Mouse (Mus musculus): ENCODE results near the gene Pde8b.
A peak's percentile ranks its signal among the peaks of the same experiment; 100 is the strongest.

Gene Pde8b

DNA sequence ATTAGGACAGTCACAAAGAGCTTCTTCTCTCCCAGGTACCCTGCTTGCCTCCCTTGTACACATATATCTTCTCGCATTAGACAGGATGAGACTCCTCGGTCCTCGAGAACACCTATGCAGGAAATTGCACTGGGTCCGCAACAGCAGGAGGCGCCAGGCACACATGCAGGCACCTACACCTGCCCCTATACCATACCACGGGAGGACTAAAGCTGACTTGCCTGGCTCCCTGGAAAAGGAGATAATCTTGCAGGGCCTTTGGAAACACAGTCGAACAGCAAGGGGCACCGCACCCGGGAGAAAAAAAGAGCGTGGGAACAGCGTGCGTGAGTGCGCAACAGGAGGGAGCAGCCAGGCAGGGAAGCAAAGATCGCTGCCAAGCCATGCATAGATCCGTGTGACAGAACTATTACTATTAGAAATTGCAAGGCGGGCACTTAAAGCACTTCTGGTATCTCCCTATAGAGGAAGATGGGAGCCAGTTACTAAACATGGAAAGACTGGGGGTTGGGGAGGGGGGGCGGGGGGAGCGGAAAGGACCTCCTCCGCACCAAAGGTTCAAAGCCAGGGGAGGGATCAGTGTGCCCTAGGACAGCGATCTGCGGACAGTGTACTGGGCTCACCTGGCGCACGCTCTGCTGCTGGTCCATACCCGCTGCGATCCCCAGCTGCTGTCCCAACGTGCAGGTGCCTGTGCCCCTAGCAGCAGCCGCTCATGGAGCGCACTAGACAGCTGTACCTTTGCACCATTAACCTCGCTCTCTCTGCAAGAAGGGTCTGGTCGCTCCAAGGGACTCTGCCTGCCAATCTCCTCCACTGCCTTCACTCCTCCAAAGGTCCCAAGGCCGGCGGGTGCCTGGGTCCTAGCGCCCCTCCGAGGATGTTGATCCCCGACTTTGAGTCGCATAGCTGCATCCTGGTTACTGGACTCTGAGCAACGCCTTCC lies at the start of gene Pde8b:
TSS of gene Pde8b (minus strand) at position 826 of the 946 bp plus-strand sequence.
- DNase-seq, result peak; percentile 65

DNA sequence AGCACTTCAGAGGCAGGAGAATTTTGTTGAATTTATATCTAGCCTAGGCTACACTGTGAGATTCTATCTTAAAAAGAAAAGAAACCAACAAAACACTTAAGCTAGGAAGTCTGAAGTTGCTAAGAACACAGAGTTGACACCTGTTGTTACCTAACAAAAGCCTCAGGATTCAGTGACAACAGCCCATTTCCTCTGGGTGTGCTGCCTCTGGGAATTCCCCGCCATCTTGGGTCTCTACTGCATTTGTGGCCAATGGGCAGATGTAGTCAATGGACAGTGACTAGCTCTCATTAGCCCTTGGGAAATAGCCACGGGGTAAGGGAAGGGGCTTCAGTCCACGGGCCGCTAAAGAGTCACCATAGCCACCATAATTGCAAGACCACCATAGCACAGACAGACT lies 41.8 kb upstream of the Pde8b start:
- DNase-seq, result no peak

DNA sequence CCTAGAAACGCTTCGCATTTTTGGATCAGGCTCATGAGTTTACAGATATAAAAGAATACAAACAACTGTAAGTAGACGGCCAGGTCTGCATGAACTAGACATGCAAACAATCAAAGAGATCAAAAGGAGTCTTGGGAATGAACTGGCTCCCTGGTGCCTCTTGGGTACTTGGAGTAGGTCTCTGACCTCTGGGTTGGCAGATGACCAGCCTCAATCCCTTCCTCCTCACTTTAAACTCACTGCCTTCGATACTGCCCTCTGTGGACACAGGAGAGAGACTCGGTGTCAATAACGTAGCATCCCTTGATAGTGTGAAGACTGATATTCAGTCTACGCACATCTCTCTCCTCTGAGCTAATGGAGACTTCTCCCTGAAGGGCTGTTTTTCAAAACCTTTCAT lies 37.9 kb upstream of the Pde8b start:
- DNase-seq, result no peak

DNA sequence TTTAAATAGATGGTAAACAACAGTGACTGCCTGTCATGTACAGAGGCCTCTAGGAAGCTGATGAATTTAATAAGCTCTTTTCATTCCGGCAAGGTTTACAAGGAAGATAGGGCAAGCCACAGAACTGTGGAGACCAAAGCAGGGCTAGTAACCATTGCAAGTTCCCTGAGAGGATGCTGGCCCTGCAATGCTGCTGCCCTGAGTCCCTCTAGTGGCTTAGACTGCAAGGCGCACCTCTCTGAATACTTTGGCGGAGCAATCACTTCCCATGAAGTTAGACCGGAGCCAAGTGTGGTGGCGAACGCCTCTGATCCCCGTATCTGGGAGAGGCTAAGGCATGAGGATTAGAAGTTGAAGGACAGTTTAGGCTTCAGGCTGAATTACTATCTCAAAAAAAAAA lies 36.9 kb upstream of the Pde8b start:
- DNase-seq, result peak; percentile 88

DNA sequence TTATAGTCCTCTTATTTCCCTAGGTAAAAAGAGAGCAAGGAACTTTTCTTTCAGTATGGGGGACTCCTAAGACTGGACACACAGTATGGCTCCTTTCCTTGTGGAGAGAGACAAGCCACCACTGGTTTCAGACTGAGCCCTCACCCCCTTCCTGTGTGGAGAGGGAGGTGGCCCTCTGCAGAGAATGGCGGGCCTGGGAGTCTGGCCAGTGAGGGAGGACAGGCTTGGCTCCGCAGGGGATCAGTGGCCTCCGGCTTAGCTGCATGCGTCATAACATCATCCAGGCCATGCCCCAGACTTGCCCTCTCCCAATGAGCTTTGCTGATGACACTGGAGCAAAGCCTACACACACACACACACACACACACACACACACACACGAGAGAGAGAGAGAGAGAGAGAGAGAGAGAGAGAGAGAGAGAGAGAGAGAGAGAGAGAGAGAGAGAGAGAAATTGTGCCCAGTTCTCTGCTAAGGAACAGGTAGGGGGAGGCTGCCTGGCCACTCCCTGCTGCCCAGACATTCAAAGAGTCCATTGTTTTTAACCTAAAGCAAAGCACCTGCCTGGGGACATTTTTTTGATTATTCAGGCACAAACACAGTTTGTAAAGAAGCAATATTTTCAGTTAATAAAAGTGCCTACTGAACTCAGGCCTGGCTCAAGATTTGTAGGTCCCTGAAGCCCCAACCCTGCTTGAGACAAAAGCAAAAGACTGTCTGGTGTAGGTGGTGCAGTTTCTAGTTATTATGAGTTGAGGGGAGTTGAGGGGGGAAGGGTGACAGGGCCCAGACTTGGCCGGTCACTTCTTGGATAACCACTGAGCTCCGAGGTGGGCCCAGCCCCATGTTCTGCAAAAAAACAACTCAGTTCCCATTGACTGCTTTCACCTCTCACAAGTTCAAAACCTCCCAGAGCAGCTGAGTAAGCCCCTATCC lies 31.9 kb upstream of the Pde8b start:
- DNase-seq, result peak; percentile 67

DNA sequence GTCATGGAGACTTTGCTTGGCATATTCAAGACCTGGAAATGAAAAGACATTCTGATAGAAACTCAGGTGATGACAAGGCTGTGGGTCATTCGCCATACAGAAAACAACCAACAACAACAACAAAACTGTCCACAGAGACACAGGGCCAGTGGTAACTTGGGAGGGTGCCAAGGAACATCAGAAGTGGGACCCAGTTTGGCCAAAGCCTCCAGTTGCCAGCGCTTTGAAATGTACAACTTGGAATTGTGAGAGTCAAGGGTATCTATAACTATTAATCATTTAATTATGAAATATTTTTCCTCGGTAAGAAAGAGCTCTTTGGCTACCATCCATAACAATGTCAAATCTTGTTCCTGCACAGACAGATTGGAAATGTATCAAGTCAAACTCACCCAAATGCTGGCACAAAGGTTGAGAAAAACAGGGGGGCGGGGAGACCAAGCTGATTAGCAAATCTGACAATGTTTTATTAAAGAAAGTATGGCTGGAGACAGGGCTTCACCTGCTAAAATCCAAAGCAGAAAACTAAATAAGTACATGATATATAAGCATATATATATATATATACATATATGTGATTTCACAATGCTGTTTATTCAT lies 28.4 kb upstream of the Pde8b start:
- DNase-seq, result no peak

DNA sequence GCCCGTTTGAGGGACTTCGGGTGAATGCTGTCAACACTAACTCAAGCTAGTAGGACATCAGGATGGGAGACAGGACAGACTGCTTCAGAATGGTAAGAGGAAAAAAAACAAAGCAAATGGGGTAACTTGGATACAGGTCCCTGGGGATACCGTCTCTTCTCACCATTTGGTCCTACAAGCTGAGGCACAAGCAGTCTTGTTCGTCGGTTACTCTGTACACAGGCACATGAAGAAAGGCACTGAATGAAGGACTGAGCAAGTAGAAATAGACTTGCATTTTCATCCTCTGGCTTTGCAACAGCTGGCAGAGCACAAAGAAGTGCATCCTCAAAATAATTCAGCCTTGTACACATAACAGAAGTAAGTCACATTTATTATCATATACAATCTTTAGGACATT lies 14.6 kb upstream of the Pde8b start:
- DNase-seq, result no peak

DNA sequence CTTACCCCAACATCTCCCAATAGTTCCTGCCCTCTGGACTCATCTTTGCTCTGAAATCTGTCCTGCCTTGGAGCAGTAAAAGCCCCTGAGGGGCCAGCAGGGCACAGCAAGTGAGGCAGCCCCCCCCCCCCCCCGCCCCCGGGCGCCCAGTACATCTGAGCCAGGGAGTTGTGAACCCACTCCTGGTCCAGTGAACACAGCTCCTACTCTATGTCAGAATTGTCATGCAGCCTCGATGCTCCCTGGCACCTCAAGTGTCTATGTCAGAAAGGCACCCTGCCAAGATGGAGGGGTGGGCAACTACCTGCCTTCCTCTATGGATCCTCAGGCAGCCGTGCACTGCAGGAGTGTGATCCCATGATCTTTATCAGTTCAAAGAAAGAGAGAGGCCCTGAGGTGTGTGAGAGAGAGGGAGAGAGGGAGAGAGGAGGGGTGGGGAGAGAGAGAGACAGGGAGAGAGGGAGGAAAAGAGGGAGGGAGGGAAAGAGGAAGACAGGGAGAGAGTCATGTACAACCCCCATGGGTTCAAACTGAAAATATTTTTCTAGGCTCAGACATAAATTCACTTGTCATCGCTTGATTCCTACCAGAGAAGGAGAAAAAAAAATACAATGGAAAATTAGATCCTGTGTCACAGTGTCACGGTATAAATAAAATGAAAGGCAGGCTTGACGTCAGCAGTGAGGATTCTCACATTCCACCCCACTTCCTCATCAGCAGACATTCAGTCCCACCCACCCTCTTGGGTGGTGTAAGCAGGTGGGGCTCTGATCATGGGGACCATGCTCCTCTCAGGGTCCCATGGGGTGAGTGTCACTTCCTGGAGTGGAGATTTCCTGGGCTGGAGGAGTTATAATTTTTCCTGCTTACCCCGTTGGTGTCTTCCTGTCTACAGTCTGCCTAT lies 11.0 kb upstream of the Pde8b start:
- DNase-seq, result peak; percentile 48

DNA sequence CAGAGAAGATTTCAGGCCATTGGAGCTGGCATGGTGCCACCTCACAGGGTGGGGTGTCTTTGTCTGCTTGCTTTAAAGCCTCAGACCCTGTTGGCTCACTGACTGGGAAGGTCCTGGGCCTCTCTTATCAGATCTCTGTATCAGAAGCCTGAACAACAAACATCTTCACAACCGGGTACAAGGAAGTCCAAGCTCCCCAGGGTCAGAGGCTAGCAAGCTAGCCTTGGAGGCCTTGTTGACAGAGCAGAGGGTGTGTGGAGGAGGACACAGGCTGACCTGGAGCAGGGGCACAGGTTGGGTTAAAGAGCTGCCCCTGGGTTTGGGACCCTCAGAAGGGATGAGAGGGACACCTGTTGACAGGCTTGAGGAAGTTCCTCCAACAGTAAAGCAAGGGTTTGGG lies 10.3 kb upstream of the Pde8b start:
- peak; percentile 32 for DNase-seq

GRCm38 (mm10) chr13:95257083-95257482 lies 6.9 kb upstream of the Pde8b start:
- no peak for DNase-seq

GRCm38 (mm10) chr13:95255083-95255482 lies 4.9 kb upstream of the Pde8b start:
- no peak for DNase-seq

DNA sequence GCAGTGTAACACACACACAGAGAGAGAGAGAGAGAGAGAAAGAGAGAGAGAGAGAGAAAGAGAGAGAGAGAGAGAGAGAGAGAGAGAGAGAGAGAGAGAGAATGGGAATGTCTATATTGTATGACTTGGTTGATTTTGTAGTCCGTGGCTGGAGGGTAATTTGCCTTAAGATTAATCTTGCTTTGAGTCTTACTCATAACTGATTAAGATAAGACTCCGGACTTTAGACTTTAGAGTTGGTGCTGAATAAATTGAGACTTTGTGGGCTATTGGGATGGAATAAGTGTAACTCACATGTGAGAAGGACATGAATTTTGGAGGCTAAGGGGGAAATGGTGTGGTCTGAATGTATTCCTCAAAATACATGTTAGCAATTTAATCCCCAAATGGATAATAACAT lies 7.1 kb downstream of the Pde8b start:
- DNase-seq, result no peak

GRCm38 (mm10) chr13:95237488-95237887 lies 12.6 kb downstream of the Pde8b start:
- DNase-seq, result no peak

GRCm38 (mm10) chr13:95235261-95235660 lies 14.9 kb downstream of the Pde8b start:
- no peak for DNase-seq

DNA sequence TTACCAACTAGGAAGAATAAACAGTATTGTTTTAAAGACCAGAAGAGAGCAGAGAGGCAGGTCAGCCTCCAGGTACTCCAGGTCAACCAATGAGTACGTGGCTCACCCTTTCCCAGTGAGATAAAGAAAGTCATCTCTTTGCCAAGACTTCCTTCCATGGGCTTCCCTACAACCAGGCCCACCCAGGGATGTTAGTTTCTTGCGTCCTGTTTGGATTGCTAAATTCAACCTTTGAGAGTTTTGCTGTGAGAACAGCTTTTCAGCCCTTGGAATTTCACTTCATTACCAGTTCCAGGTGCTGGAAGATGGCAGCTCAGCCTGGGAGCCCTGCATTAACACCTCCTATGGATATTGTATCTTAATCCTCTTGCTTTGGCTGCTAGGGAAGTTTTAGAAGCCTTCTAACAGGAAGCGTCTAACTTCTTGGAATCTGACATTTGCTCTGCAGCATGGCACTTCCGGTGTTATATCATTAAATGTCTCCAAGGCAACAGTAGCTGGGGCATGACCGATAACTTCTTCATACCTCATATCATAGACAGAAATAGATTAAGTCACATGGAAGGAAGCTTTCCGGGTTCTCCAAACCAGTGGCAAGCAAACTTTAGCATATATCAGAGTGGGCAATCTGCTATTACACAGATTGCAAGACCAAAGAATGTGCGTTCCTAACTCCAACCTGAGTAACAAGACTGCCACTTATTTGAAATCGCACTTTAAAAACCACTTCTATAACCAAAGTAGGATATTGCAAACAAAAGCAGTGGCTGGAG lies 18.6 kb downstream of the Pde8b start:
- no peak for DNase-seq

DNA sequence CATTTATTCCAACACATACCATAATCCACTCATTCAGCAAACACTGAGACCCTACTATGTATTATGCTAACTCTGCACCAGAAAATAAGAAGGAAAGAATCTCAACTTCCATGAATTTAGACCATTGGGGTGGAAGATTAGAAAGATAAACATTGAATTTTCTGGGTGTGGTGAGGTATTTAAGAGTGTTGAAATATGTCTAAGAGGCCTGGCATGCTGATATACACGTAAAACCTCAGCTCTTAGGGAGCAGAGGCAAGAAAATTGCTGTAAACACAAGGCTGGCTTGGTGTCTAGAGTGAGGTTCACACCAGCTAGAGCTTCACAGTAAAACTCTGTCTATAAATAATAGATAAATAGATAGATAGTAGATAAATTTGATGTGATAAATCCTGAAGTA lies 19.8 kb downstream of the Pde8b start:
- no peak for DNase-seq

DNA sequence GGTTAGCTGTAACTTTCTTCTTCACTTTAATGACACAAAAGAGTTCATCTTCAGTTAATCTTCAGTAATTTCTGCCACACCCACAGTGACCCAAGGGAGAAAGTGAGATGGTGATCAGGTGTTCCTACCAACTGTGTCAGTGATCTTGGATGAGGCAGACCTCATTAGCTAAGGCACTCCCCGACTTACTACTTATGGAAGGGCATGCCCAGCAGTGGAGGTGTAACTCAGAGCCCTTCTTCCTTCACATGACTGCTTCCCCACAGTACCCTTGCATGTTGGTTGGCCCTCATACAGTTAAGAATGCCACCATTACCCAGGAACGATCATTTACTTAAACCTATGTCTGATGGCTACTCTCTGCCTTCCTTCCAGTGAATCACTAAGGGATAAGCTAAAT lies 25.6 kb downstream of the Pde8b start:
- DNase-seq, result no peak

DNA sequence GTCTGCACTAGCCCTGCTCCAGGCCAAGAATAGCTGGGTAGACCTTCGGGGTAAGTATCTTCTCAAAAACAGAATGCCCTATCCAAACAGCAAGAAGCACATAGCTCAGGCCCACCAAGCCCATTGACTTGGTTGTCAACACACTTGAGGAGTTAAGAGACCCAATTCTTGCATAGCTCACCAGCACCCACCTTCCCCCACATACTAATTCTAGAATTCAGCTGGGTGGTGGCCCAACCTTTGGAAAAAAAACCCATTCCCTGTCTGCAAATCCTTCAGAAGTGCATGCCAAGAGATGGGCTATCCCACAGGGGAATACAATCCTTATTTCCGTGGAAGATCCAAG lies 26.7 kb downstream of the Pde8b start:
- no peak for DNase-seq

GRCm38 (mm10) chr13:95222569-95223426 lies 27.3 kb downstream of the Pde8b start:
- DNase-seq, result peak; percentile 71

GRCm38 (mm10) chr13:95221882-95222568 lies 28.1 kb downstream of the Pde8b start:
- peak; percentile 23 for DNase-seq
